Mouse (Mus musculus): Measurements from ENCODE around the gene Cdc45.
"Not testable (repeated sequence)": the region's sequence is repeated elsewhere in the genome, so short reads cannot be mapped to it uniquely, and the experiment has no call there.

Cdc45 gene

GRCm38 (mm10) chr16:18811468-18812384, at the start of gene Cdc45, which contains the start of gene Ufd1:
TSS of gene Cdc45 (minus strand) at chr16:18811987.
TSS of gene Ufd1 (plus strand) at chr16:18811779.
- DNase-seq (ENCODE audit: low spot score in 2 of 2): peak; percentile 80 to 85

- DNase-seq (ENCODE audit: low spot score in 2 of 2): no peak
These were observed 48.4 kb upstream of the Cdc45 start for GRCm38 (mm10) chr16:18860186-18860585.

- peak; percentile 12 to 46 for DNase-seq (ENCODE audit: low spot score in 2 of 2)
These were observed 46.8 kb upstream of the Cdc45 start for GRCm38 (mm10) chr16:18858551-18858950.

GRCm38 (mm10) chr16:18849521-18850190, 37.9 kb upstream of the Cdc45 start:
- not testable (repeated sequence) for DNase-seq (ENCODE audit: low spot score in 2 of 2)

GRCm38 (mm10) chr16:18846301-18846820, 34.6 kb upstream of the Cdc45 start:
- DNase-seq (ENCODE audit: low spot score in 2 of 2): no peak

- DNase-seq (ENCODE audit: low spot score in 2 of 2): no peak
These were observed 26.6 kb upstream of the Cdc45 start for GRCm38 (mm10) chr16:18838346-18838745.

GRCm38 (mm10) chr16:18836468-18837208, 24.9 kb upstream of the Cdc45 start, which contains the start of the genes 2510002D24Rik and Gm28539:
TSS of gene 2510002D24Rik (plus strand) at chr16:18836578.
TSS of gene Gm28539 (plus strand) at chr16:18836584.
- DNase-seq (ENCODE audit: low spot score in 2 of 2): peak; percentile 94

- DNase-seq (ENCODE audit: low spot score in 2 of 2): no peak
These were observed 24.3 kb upstream of the Cdc45 start for GRCm38 (mm10) chr16:18836073-18836467.

- no peak for DNase-seq (ENCODE audit: low spot score in 2 of 2)
These were observed 21.7 kb upstream of the Cdc45 start for GRCm38 (mm10) chr16:18833486-18833885.

GRCm38 (mm10) chr16:18829102-18829501, 17.3 kb upstream of the Cdc45 start:
- DNase-seq (ENCODE audit: low spot score in 2 of 2): no peak

GRCm38 (mm10) chr16:18828630-18829029, 16.8 kb upstream of the Cdc45 start:
- DNase-seq (ENCODE audit: low spot score in 2 of 2): no peak

GRCm38 (mm10) chr16:18822925-18823324, 11.1 kb upstream of the Cdc45 start:
- no peak for DNase-seq (ENCODE audit: low spot score in 2 of 2)

GRCm38 (mm10) chr16:18822356-18822755, 10.6 kb upstream of the Cdc45 start:
- DNase-seq (ENCODE audit: low spot score in 2 of 2): no peak

GRCm38 (mm10) chr16:18812385-18812910, 661 bp upstream of the Cdc45 start:
- no peak for DNase-seq (ENCODE audit: low spot score in 2 of 2)

GRCm38 (mm10) chr16:18811032-18811431, 755 bp downstream of the Cdc45 start:
- DNase-seq (ENCODE audit: low spot score in 2 of 2): peak in 1 of 2 experiments; percentile 9

GRCm38 (mm10) chr16:18809001-18809400, 2.8 kb downstream of the Cdc45 start:
- no peak for DNase-seq (ENCODE audit: low spot score in 2 of 2)

GRCm38 (mm10) chr16:18805746-18806145, 6.0 kb downstream of the Cdc45 start:
- no peak for DNase-seq (ENCODE audit: low spot score in 2 of 2)

GRCm38 (mm10) chr16:18798841-18799240, 12.9 kb downstream of the Cdc45 start:
- no peak for DNase-seq (ENCODE audit: low spot score in 2 of 2)

- DNase-seq (ENCODE audit: low spot score in 2 of 2): no peak
These were observed 13.6 kb downstream of the Cdc45 start for GRCm38 (mm10) chr16:18798151-18798550.

GRCm38 (mm10) chr16:18796645-18797044, 15.1 kb downstream of the Cdc45 start:
- DNase-seq (ENCODE audit: low spot score in 2 of 2): no peak

- no peak for DNase-seq (ENCODE audit: low spot score in 2 of 2)
These were observed 16.4 kb downstream of the Cdc45 start for GRCm38 (mm10) chr16:18795223-18795899.

Data from thymus, postnatal 10 days (tissue).